Mouse (Mus musculus) embryo, embryonic 11.5 days (tissue): Measurements from ENCODE around the gene Ssr2.
A peak's percentile ranks its signal among the peaks of the same experiment; 100 is the strongest.
"Not testable (repeated sequence)": the region's sequence is repeated elsewhere in the genome, so short reads cannot be mapped to it uniquely, and the experiment has no call there.

Experiments used
- DNase-seq: peaks from one replicate; pipeline ENCODE4 v3.0.0-alpha.2; 2012; ENCODE audit warnings: low read depth, low spot score

Ssr2 gene

DNA sequence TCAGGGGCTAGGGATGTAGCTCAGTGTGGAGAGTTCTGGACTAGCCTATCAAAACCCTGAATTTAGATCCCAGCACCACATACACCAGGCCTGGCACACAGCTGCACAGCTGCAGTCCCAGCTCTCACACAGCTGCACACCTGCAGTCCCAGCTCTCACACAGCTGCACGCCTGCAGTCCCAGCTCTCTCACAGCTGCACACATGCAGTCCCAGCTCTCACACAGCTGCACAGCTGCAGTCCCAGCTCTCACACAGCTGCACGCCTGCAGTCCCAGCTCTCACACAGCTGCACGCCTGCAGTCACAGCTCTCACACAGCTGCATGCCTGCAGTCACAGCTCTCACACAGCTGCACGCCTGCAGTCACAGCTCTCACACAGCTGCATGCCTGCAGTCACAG, 20.9 kb downstream of the Ssr2 start:
- DNase-seq = not testable (repeated sequence)

DNA sequence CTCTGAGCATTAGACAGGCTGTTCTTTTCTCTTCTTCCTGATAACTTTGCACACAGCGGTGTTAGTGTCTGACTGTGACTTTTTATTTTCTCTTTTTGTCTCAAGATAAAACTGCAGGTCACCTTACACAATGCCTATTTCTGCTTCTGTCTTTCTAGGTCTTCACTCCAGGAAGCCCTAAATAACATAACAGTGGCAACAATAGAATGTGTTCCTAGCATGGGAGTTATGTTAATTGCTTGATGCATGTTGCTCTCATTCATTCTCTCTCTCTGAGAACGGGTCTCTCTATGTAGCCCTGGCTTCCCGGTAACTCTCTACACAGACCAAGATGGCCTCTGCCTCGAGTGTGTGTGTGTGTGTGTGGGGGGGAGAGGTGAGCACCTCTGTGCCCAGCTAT, 26.8 kb downstream of the Ssr2 start:
- DNase-seq = no peak

DNA sequence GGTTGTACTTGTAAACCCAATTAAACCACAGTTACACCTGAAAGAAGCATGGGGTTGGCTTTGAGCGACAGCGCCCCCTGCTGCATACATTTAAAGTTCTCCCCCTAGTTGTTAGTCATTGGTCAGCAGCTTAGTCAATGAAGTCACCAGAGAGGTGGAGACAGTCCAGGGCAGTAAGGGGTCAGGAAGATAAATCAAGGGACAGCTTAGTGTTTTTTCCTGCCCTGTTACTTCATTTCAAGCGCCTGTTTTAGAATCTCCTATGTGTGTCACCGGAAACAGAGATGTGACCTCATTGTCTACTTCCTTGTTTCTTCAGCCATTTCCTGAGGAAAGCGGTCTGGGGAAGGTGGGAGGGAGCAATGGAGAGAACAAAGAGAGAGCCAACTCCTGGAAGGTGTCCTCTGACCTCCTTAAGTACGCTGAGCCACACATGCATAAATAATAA, 28.1 kb downstream of the Ssr2 start:
- no peak for DNase-seq

DNA sequence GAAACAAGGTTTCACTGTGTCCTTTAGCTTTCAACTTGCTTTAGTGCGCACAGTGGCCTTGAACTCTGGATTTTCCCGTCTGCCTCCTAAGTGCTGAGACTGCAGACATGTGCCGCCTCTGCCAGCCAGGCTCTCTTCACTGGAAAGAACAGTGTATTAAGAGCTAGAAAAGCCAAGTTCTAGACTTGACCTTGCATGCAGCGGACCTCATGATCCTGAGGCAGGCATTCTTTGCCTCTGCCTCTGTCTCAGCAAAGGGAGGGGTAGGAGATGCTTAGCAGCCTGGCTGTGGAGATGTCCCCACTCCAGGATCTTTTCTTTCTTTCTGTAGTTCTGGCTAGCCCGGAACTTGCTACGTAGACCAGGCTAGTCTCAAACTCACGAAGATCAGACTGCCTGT, 29.2 kb downstream of the Ssr2 start:
- no peak for DNase-seq

DNA sequence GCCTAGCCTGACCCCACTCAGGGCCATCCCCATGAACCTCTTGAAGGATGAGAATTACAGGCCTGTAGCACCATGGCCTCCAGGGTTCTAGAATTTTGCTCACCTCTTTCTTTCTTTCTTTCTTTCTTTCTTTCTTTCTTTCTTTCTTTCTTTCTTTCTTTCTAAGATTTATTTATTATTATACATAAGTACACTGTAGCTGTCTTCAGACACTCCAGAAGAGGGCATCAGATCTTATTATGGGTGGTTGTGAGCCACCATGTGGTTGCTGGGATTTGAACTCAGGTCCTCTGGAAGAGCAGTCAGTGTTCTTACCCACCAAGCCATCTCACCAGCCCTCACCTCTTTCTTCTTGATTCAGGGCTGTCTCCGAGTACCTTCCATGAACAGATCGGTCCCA, 30.0 kb downstream of the Ssr2 start, which contains the start of gene Arhgef2:
Arhgef2 (plus strand) TSS at position 301 of the 400 bp plus-strand sequence.
- DNase-seq = not testable (repeated sequence)

DNA sequence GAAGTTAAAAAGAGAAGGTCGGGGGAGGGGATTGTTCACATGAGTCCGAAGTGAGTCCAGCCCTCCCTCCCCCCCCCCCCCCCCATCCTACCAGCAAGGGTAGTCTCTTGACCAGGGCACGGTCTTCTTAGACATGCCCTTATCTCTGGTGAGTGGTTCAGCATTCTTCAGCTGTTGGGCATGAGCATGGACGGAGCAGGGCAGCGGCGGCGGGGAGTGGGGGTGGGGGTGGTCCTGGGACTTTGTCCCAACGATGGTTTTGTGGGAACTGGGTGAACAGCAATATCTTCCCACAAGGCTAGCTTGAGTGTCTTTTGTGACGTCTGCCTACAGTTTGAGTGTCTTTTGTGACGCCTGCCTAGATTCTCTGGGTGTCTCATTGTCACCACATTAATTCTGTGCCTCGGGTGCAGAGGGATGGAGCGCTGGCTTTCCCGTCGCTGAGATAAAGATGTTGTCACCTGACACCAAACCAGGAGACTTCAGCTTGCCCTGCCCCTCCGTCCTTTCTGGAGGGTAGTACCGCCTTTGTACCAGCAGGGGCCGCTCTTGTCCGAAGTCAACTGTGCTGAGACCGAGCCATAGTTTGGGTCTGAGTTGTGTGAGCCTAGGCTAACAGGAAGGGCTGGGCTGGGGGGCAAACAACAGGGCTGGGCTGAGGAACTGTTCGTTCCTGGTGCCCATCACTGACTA, 31.5 kb downstream of the Ssr2 start:
- peak; percentile 83 for DNase-seq

DNA sequence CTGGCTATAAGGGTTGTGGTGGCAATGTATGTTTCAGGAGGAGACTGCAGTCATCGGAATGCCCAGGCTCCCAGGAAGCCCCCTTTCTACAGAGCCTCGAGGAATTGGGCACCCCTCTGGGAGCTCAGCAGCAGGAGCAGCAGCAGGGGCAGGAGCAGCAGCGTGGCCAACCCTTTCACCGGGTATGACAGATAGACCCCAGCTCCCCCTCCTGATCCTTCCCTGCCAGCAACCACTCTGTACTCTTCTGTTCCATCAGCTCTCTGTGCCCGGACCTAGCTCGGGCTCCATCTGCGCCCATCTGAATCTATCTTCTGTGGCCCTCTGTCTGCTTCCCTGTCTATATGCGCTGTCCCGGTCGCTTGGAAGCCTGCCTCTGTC, 32.1 kb downstream of the Ssr2 start:
- no peak for DNase-seq

DNA sequence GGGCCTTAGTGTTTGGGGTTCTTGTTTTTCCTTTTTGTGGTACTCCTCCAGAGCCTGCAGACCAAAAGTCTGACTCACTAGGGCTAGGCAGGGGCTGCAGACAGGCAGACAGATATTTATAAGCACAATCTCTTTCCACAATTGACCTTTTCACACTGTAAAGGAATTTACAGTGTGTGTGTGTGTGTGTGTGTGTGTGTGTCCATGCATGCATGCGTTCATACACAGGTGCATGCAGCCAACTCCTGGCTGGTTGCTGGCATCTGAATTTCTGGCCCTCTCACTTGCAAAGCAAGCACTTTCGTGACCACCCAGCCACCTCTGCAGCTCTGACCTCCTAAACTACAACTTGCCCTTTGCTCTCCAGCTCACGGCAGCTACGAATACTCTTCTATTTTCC, 33.4 kb downstream of the Ssr2 start:
- DNase-seq = no peak

DNA sequence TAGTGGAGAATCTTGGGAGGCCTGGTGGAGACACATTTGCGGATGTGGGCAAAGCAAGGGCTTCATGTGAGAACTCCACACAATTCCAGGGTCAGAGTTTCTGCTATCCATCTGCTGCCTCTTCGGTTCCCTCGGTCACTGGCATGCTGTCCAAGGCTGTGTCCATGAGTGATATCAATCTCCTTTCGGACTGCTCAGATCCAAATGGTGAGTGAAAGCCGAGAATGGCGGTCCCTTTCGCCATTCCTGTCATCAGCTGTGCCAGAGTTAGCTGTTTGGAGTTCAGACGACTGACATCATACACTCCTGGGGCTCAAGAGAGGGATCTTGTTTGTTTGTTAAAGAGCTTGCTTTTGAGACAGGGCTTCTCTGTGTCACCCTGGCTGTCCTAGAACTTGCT, 38.7 kb downstream of the Ssr2 start:
- no peak for DNase-seq

DNA sequence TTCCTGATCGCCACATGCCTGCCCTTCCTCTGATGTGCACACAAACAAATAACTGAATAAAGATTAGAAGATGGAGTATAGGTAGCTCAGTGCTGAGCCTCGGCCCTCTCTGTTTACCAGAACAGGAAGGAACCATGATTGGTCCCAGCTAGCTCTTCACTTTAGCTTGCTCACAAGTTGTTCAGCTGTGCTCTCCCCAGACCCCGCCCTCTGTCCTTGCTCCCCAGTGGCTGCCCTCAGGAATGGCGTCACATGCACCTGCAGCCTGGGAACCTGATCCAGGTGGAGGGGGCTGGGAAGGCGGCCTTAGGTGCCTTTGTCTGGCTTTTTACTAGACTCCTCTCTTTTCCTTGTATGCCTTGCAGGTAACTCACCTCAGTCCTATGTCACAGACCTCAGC, 39.4 kb downstream of the Ssr2 start:
- no peak for DNase-seq

DNA sequence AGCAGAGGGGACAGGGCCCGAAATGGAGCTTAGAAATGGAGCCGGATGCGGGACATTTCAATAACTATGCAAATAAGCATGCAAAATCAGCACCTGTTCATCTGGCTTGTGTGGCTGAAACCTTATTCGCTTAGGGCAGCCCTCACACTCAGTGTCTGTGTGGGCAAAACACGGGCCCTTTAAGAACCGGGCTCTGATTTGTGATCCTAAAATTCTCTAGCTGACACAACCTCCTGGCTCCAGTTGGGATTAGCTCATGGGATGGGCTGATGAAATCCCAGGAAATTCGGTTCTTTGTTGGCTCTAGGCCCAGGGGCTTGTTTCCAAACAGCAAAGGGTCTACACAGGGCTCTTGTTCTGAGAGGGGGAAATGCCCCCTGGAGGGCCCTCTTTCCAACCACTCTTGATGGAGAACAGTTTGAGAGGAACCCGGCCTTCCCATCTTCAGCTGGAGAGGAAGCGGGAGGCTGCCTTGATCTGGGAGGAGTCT, 40.3 kb downstream of the Ssr2 start:
- DNase-seq = no peak

DNA sequence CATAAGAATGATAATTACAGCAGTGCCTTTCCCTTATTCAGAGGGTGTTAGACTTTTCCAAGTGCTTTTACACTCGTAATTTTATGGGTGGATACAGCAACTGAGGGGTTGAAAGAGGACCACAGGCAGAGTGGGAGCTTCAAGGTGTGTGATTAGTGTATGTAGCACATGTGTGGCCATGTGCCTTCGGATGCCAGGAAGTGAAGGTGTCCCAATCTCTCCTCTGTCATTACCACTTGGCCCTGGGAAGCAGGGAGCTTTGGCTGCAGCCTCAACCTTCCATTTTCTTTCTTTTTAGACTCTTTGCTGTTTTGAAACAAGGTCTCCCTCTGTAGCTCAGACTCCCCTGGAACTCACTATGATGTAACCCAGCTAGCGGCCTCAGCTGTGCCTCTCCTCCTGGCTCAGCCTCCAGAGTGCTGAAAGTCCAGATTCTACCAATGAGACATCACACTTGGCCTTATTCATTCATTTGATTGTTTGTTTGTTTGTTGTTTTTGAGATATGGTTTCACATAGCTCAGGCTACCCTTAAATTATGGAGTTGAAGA, 41.4 kb downstream of the Ssr2 start:
- no peak for DNase-seq

DNA sequence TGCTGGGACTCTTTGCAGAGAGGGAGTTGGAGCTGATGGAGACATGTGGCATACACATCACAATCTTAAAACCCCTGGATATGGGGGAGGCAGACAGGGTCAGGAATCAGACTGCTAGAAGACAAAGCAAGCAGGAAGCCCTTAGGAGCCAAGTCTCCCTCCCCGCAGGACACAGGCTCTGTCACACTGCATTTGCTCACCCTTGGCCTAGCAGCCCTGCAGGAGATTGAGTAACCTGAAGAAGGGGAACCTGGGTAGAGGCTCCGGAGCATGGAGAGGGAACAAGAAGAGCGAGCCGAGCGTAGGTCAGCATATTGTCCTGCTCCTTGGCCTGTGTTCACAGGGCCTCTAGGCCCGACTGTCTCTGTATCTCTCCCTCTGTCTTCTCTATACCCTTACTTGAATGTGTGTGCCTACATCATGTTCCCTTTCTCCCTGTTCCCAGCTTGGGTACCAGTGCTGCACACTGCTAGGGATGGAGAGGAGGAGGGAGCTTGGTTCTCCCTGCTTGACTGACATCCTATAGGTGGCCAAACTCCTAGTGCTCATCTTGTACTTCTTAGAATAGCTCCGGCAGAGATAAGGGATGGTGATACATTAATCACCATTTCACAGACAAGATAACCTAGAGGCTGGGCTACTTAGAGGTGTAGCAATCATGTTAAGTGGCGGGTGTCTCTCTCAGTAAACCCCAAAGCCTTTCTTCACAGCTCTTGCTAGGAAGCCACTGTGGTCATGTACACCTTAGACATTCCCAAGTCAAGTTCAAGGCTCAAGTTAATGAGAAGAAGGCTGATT, 42.6 kb downstream of the Ssr2 start:
- no peak for DNase-seq

DNA sequence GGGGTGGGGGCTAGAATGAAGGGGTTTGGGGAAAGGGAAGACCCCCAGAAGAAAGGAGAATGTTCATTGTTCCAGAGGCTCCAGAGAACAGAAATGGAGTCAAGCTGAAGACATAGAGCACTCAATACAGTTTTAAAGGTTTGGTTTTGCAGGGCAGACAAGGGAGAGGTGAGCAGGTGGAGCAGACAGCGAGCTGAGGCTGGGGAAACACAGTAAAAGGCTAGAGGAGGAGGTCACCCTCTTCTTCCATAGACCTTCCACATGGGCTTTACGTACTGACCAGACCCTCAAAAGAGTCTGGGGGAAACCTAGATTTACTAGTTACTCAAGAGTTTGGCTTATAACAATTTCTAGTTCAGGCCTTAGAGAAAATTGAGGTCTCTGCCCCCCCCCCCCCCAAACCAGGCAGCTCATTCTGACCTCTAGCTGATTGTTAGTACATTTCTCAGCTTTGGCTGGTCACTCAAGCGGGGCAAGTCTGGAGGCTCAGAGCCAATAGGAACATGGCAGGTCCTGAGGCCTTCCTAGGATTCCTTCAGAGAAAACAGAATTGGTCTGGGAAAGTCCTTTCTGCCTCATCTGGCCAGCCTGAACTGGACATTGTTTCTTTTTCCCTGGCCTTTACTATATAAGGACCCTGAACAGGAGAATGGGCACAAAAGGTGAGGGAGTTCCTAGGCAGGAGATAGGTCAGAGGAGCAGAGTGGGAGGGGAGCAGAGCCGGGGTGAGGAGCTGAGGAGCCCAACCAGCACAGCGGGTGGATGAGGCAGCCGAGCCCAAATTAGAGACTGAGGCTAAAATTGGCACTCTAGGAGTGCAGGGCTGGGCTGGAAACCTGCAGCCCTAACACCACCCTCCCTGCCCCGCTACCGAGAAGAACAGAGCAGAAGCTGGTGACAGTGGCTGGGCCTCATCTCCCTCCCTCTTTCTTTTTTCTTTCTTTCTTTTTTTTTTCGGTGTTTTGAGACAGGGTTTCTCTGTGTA, 43.7 kb downstream of the Ssr2 start:
- DNase-seq = no peak

DNA sequence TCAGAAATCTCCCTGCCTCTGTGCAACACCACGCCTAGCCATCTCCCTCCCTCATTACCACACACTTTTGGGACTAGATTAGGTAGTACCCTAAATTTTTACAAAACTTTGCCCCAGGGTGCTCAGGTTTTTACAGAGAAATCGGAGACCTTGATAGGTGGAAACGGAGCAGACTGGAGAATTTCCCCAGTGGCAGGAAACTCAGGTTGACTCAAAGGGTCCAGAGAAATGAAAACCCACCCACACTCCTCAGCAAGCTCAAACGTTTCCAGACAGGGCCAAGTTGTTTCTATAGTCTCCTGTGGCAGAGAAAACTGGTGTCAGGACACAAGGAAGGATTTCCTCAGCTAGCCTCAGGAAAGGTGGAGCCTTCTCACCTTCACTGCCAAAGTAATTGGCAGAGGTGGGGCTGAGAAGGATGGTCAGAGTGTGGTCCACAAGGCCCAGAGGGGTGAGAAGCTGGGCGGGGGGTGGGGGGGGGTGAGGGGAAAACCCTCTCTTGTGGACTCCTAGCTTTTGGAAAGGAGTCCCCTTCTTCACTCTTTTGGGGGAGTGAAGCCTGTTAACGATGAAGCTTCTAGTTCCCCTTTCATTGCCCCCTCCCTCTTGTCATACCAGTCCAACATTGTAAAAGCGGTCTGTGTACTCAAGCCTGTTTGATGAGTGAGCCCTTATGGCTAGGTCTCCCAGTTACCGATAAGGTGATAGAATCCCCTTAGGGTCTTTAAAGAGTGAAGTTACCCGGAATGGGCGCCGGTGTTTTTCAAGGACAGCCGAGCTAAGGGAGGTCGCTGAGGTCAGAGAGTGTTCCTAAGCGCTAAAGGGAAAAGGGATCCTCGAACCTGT, 44.7 kb downstream of the Ssr2 start:
- no peak for DNase-seq

DNA sequence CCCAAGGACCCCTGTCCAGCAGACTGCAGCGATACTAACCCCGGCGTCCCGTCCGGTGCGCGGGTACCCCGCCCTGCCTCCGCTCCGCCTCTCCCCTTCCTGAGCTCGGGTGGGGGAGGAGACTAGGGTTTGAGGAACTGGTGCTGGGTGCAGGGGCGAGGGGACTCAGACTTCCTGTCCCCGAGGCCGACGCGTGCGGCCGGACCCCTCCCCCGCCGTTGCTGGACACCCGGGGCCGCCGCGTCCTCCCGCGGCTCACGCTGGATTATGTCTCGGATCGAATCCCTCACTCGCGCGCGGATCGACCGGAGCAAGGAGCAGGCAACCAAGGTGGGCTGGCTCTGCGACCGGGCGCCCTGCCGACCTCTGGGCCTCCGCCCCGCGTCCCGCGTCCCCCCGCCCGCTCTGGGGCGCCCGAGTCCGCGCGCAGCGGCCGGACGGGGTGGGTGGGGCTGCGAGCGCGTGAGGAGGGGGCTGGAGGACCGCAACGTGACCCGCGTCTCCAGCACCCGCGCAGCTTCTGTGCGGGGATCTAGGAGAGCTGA, 45.4 kb downstream of the Ssr2 start:
- peak; percentile 63 for DNase-seq

DNA sequence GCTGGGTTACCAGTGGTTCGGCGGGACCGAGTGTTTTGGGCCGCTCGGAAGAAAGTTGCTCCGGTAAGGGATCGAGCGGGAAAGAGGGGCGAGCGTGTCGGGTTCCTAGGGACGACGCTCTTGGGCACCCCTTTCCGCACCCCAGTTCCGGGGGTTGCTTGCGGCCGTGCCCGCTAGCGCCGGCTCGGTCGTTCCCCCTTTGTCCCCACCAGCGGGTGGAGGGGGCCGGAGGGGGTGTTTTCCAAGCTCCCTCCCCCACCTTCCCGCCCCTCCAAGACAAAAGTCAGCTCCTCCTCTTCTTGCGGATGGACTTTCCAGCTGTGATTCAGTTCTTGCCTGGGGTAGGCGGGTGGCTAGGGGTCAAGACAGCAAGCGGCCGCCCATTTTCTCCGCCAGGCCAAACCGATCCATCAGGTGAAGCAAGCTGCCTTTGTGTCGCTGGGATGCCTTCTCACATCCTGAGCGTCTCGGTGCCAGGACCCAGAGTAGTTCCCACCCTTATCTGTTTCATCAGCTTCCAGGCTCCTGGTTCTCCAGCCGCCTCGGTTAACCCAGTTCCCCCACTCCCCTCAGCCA, 45.9 kb downstream of the Ssr2 start:
- no peak for DNase-seq

DNA sequence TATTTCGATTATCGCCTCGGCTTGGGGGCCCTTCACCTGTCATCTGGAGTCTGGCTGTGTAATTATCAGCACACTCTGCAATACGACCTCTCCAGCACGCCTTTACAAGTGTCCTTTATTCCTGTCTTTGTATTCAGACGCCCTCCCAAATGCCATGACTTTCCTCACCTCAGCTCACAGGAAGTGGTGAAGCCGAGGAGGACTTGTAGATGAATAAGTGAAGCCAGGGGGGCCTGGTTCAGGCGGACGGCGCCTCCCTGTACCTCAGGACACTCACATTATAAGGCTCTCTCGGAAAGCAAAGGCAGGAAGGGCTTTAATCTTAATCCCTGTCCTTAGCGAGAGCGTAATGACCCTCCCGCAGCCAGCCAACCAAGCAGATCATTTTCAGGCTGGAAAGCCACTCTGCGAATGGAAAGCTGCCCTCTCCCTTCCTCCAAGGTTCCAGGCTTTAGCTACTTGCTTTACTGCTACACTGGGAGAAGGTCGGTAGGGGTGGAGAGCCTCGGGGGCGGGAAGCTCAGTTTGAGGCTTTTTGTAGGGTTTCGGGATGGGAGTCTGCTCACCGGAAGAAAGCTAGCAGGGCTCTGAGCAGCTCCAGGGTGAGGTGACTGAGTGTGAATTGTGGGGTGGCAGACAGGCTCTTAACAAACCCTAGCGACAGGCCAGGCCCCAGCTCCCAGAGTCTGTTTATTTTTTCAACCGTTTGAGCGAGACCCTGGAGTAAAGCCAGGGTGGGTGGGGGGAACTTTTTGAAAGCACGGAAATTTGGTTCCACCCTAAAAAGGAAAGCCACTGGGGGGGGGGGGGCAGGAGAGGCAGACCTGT, 46.7 kb downstream of the Ssr2 start:
- no peak for DNase-seq

DNA sequence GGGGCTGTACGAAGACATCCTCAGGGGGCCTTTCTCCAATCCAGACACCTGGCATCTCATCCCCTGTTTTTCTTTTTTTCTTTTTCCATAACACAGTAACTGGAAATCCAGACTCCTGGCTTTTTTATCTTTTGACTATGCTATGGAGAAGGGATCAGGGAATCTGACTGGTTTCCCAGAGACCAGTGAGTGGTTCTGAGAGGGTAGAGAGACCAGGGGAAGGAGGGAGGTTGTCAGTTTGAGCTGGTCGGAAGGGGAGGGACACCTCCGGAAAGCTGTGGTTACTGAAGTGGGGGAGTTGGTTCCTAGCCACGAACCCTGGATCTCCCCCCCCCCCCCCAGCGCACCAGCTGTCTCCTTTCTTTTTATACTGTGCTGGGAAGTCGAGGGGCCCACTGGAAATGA, 47.3 kb downstream of the Ssr2 start:
- DNase-seq = no peak
